Mouse (Mus musculus): ENCODE data around the gene Rora. TPM values are rescaled to one million over a fixed set of nuclear protein-coding genes. Genes with fewer than 3 reads are reported as not detected.

Gene Rora
- total RNA-seq, 2 experiments from 2014 or later = 21.1 to 24.9 TPM

- intact Hi-C loops (cut with DNase I) = loop anchor here (2.0 to 10.0 kb wide), 4 partner anchors 170 to 640 kb away; partner anchors contain the start of gene Rora
- DNase-seq = no peak
Observed at GRCm38 (mm10) chr9:69294856-69295255, 641.3 kb downstream of the Rora start.

- DNase-seq = no peak
- intact Hi-C loops (cut with DNase I) = loop anchor here (2.0 to 10.0 kb wide), 5 partner anchors 171 to 641 kb away; partner anchors contain the start of gene Rora
Observed at GRCm38 (mm10) chr9:69295826-69296225, 642.2 kb downstream of the Rora start.

DNA sequence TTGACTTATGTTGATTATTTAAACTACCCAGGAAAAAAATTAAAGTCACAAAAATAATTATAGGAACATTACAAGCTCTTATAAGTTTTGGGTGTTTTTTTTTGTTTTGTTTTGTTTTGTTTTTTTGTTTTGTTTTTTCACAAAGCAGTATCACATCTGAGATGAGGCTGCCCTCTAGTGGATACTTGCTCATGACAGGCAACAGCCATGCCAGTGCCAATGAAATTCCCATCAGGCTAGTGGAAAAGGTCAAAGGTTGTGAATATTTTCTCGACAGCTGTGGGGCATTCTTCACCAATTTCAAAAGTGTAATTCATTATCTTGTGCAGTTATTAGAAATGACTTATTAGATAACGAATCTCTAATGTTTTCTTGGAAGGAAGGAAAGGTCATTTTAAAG, 642.8 kb downstream of the Rora start:
- DNase-seq = peak; percentile 78 to 89
- intact Hi-C loops (cut with DNase I) = loop anchor here (2.0 to 10.0 kb wide), 4 partner anchors 340 to 642 kb away; partner anchors contain the start of gene Rora

GRCm38 (mm10) chr9:69297766-69298375, 644.3 kb downstream of the Rora start:
- intact Hi-C loops (cut with DNase I) = loop anchor here (2.0 to 10.0 kb wide), 4 partner anchors 341 to 643 kb away; partner anchors contain the start of gene Rora
- no peak for DNase-seq

- no peak for DNase-seq
- intact Hi-C loops (cut with DNase I) = loop anchor here (5.0 to 10.0 kb wide), 3 partner anchors 471 to 644 kb away; partner anchors contain the start of gene Rora
Observed at GRCm38 (mm10) chr9:69298566-69299335, 645.2 kb downstream of the Rora start.

DNA sequence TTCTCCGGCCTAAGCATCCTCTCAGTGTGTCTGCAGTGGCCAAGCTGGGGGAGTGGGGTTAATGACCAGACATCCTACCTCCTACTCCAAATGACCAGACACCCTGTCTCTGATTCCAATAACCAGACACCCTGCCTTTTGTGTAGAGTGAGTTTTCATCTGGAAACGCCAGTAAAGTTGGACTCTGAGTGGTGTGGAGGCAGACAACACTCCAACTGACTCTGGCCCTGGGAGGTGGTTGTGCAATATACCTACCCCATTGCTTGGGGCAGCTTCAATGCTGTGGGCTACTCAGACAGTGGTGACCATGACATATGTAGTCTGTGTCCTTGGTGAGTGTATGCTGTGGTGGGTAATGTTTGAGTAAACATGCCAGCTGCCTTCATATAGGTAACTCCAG, 645.9 kb downstream of the Rora start:
- no peak for DNase-seq
- intact Hi-C loops (cut with DNase I) = loop anchor here (5.0 to 10.0 kb wide), 3 partner anchors 472 to 645 kb away; partner anchors contain the start of gene Rora

DNA sequence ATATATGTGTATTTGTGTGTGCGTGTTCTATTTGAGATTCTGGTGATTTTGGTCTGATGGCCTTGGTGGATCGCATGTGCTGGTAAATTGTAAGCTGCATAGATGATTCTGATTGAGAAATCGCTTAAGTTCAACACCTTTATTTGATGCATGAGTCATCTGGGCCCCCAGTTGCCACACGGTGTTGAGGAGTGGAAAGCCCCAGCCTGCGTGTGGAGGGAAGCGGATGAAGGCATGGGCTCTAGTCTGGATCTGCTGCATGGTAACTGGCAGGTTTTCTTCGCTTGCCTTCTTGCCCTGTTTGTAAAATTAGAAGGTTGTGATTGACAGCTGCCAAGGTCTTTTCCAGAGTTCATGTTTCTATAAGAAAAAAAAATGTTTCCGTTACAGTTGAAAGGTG, 646.7 kb downstream of the Rora start:
- intact Hi-C loops (cut with DNase I) = no loop called here
- DNase-seq = no peak

DNA sequence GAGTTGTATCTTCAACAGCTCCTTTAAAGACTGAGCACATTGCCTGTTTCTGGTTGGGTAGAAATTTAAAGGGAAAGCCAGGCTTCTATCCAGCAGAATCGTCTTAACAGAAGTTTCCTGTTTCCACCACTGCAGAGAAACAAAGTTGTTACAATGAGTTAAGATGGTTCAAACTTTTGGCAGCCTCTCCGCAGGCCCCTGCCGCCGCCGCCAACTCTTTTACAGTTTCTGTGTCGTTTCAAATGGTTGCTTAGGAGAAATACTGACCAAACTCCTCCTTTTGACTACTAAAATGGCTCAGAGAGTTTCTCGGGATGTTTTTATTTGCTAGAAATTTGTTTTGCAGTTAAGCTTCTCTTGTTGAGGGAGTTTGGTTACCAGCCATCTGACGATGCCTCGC, 647.9 kb downstream of the Rora start:
- peak; percentile 68 to 69 for DNase-seq
- intact Hi-C loops (cut with DNase I) = no loop called here

DNA sequence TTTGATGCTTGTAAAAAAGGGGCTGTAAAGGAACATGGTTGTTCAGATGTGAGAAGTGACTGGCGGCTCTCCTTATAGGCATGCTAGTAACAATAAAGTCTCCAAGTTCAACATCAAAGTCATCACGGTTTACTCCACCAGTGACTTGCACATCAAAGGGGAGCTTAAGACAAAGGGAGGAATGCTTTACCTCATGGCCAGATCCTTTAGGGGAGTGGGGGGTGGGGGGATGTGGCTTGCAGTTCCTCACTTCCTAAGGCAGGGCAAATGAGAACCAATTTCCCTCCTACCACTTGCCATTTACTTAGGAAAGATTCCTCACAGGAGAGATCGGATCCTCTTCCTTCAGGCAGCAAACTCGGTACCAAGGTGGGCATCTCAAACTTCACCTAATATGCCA, 648.4 kb downstream of the Rora start:
- intact Hi-C loops (cut with DNase I) = no loop called here
- no peak for DNase-seq

DNA sequence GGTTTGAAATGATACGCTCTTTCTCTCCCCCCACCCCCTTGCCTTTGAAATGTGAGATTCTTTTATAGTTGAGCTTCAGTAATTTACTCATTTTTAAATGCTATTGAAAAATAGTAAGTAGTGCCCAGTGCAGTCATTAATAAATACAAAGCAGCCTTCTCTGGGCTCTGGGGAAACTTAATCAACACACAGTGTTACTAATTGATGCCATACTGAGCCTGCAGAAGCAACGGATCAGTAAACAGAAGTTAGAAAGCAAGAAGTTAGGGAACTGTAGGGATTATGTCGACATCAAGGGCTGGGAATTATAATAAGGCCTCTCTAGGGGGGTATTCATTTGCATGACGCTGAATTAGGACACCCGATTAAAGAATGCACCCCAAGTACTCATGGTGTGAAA, 649.3 kb downstream of the Rora start:
- intact Hi-C loops (cut with DNase I) = no loop called here
- no peak for DNase-seq

- no peak for DNase-seq
- intact Hi-C loops (cut with DNase I) = no loop called here
Observed at GRCm38 (mm10) chr9:69303346-69303944, 649.9 kb downstream of the Rora start.

DNA sequence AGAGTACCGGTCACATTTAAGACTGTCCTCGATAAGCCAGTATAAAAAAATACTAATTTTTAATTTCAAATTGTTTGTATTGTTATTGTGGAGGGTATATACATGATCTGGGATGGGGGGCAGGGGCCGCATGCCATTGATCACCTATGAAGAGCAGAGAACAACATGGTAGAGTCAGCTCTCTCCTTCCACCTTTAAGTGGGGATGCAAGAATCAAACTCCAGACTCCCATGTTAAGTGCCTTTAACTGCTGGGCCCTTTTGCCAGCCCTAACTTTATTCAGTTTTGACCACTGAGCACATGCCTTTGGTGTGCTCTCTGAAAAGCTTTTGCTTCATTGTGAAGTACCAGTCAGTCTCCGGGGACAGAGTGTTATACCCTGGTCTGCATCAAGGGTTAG, 650.4 kb downstream of the Rora start:
- intact Hi-C loops (cut with DNase I) = no loop called here
- no peak for DNase-seq

- no peak for DNase-seq
- intact Hi-C loops (cut with DNase I) = no loop called here
Observed at GRCm38 (mm10) chr9:69304492-69304891, 650.9 kb downstream of the Rora start.

- DNase-seq = no peak
- intact Hi-C loops (cut with DNase I) = no loop called here
Observed at GRCm38 (mm10) chr9:69304991-69305390, 651.4 kb downstream of the Rora start.

GRCm38 (mm10) chr9:69306734-69307528, 653.3 kb downstream of the Rora start:
- intact Hi-C loops (cut with DNase I) = no loop called here

GRCm38 (mm10) chr9:69307974-69308373, 654.4 kb downstream of the Rora start:
- intact Hi-C loops (cut with DNase I) = no loop called here
- DNase-seq = no peak

More at GRCm38 (mm10) chr9:69306734-69307528, 653.3 kb downstream of the Rora start:
- DNase-seq = no peak

DNA sequence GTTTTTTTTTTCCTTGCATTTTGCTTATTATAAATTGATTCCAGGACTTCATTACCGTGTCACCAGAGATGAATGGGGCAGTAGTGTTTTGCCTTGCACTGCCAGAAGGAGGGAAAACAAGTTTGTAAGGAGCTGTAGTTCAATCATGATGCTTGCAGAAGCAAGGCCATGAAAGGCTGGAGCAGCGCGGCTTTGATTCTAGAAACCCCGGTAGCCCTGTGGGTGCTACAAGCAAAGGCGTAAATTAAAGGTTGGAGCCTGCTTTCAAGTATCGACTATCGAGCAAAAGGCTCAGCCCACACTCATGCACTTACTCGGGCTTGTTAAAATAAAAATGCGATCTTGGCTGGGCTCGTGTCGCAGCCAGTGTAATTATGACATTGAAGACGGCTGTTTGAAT, 656.9 kb downstream of the Rora start:
- intact Hi-C loops (cut with DNase I) = no loop called here
- no peak for DNase-seq

DNA sequence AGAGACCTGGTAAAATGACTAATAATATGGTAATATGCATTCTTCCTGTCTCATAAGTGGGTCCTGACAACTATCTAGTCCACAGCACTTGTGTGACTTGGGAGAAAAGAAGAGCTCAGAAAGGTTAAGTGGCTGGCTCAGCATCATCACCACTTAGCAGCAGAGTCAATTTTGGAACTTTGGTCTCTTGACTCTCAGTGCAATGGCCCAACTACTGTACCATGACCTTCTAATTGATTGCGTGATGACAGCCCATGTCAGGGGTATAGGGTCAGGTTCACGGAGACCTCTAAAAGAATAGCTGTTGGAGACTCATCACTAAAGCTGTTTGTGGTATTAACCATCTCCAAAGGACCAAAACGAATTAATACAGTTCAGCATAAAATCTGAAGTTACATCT, 659.7 kb downstream of the Rora start:
- no peak for DNase-seq
- intact Hi-C loops (cut with DNase I) = no loop called here

- intact Hi-C loops (cut with DNase I) = no loop called here
- DNase-seq = no peak
Observed at GRCm38 (mm10) chr9:69314451-69315210, 661.0 kb downstream of the Rora start.
